Mouse (Mus musculus) ES-CJ7 (cell line): ENCODE measurements around the gene Morc4.

ENCODE experiments used
- DNase-seq: peaks from one replicate; pipeline ENCODE4 v3.0.0; 2011; ENCODE audit warnings: low read depth, low spot score

Gene Morc4

DNA sequence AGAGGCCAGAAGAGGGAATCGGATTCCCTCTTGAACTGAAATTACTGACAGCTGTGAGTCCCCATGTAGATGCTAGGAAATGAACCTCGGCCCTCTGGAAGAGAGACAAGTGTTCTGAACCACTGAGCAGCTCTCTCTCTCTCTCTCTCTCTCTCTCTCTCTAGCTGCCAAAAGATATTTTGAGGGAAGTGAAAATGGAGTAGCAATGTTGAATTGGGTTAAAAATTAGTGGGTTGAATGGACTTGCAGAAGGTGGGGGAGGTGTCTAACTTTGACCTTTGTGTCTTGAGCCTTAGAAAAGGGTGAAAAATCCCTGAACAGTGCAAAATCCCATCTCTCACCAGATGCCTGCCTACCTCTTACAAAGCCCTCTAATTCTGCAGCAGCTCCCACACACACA lies 64.1 kb downstream of the Morc4 start:
- no peak for DNase-seq

DNA sequence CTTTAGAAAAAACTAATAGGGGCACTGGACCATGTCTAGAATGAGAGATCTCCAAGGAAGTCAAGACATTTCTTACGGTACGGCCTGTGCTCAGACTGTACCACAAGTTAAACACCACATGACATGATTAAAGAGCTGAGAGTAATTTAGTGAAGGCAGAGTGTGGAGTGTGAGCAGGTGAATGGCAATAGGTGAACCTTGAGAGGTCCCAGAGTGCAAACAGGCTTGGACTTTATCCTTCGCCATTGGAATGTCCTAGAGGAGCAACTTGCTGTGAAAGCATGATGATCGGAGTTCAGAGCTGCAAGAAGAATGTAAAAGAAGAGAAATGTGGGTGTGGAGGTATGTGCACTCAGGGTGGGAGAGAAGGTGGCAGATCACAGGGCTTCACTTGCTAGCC lies 65.6 kb downstream of the Morc4 start:
- DNase-seq: no peak

DNA sequence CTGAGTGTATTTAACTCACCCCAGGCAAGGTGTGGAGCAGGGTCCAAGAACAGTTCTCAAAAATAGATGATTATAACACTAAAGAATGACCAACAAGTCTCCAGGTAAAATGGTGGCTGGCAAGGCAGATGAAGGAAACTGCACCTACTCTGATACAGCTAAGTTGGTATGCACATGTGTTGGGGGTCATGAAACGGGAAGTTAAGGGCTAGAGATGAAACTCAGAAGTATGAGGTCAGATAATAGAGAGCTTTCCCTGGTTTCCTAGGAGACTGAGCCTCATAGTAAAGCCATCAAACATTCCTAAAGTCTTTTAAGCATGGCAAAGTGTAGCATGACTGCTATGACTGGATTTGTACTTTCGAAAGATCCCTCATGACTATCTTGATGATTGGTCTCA lies 68.4 kb downstream of the Morc4 start:
- no peak for DNase-seq

DNA sequence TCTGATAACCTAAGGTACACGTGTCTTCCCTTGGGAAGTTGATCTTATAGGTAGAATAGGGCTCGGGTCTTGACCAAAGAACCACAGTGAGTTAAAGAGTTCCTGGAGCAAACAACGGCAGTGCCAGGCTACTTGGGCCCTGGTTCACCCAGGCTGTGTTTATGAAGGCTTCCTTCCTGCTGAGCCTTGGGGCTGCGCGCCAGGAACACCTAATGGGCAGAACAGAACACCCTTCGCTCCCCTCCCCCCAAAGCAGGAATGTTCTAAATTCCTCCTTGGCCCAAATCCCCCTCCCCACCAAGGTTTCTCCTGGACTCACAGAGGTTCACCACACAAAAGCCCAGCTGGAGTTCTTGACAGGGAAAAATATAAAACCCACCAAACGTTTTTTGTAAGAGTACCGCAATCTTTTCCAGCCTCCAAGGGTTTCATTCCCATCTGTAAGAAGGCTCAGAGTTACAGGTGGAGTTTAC lies 71.0 kb downstream of the Morc4 start, which contains the start of gene Cldn2:
Cldn2 (plus strand) TSS at position 423 of the 473 bp plus-strand sequence.
- no peak for DNase-seq

DNA sequence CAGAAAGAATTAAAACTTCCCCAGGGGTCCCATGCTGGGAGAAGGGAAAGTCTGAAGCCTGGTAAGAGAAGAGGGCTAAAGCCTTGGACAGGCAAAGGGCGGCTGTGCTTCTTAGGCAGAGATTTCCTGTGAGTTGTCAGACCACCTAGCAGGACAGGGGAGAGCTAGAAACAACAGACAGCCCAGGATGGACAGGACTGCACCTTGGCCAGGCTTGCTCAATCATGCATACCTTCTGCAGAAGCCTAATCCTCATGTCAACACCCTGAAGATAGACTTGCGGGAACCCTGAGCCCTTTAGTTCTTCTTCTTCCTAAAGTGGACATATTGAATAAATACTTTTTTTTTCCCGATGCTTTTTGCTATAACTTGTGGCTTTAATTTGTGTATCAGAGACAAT lies 71.5 kb downstream of the Morc4 start:
- DNase-seq: no peak

DNA sequence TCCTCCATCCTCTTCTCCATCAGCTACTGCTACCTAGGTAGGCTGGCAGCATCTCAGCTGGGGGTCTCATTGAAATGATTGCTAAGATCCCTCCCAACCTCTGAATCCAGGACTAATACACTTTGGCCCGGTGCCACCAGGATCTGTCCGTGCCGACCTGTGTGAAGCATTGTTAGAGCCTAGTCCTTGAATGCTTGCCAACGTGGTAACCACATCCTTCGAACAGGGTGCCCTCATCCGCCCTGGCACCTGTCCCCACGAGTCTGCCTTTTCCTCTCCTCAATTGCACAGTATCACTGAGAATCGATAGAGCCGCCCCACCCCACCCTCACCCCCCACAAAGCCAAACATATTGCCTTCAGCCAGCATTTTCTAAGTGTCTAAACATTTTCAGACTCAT lies 73.6 kb downstream of the Morc4 start:
- DNase-seq: no peak

DNA sequence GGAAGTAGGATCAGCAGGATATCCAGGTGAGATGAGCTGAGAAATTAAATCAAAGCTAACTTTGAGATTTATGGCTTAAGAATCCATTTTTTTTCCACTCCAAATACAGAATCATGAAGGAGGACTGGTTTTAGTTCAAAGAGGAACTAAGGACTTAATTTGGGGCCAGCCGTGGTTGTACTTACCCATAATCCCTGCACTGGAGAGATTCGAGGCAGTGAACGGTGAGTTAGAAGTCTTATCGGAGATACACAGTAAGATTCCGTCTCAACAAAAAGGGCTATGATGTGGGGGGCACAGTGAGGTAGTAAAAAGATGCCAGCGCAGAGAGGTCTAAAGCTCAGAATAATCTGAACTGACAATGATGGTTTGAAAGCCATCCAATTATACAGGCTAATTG lies 75.4 kb downstream of the Morc4 start:
- no peak for DNase-seq

DNA sequence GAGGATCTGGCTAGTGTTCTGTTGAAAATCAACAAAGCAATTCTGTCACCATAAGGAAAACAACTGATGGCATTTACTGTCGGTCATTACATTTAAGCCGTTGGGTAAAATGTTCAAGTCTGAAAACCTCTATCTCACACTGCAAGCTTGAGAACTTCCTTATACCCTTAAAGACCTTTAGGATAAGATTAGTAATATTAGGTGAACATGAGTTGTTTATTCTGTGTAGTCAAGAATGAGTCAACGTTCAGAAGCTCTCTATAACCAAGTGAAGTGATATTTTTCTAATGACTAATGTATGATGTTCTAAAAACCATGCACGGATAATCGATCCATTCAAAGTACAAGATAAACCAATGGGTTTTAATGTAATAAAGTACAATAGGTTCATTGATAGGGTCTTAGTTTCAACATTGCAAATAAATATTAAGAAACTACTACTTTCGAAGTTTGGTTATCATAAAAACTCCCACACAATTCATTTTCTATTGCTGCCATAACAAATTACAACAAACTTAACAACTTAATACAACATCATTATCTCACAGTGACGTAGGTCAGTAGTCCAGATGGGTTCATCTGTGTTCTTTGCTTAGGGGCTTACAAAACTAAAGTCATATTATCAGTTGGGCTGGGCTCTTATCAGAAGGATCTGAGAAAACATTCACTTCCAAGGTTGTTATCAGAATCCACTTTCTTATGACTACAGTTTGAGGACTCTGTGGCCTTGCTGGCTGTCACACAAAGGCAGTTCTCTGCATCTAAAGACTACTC lies 77.2 kb downstream of the Morc4 start:
- DNase-seq: no peak

DNA sequence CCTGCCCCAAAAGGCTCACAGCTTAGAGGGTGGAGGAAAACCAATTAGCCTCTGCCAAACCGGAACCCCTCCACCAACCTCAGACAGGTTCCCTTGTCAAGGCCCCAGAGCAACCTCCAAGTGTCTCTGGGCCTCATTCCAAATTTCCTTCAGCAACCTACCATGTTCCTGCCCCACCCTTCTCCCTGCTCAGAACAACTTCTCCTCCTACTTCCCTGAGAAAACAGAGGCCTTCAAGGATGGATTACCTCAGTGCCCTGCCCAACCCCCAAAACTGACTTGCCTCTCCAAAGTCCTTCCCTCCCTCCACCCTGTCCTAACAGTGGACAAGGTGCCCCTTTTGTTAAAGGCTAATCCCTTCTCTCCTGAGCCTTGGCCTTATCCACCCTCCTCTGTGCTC lies 85.7 kb downstream of the Morc4 start:
- no peak for DNase-seq

DNA sequence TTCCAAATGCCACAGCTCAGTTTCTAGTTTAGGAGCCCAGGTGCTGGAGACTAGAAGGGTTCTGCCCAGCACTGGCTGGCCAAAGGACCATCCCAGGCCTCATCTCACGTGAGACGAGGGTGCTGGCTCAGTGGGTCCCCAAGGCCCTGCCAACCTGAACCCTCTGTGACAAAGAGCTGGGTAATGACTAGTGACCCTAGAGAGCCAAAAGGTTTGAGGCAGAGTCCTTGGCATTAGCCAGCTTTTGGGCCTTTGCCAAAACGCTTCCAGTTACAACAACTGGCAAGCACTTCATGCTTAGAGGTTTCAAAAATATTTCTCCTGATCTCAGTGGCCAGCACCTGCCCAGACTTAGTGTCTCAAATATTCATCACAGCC lies 88.4 kb downstream of the Morc4 start:
- DNase-seq: no peak

DNA sequence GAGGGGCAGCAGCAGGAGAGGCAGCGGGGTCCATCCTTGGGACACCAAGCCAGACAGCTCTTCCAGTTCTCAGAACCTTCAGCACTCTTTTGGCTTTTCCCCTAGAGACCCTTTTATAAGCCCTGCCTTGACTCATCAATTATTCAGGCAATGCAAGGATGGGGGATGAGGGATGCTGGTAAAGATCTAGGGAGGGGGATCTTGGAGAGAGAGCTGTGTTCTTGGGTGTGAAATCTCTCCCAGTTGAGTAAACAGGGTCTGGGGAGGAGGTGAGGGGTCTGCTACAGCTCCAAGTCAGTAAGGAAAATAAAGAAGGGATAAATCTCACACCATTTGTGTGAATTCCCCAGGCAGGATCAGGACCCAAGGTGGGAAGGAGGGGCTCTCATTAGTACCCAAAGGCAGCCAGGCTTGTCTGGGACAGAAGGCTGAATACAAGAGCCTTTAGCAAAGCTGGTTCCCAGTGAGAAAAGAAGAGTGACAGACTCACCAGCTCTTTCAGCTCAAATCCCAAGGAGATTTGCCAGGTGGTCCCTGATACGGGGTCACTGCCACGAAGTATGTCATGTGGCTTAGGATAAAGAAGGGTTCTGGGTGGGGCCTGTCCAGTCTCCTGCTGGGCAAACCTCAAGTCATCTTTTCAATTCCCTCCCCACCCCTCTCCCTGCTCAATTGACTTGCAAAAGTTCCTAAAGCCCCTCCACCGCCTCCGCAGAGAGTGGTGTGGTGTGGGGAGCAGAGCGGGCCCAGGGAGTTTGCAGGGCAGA lies 89.0 kb downstream of the Morc4 start, which contains the start of gene Ripply1:
Ripply1 (minus strand) TSS at position 76 of the 767 bp plus-strand sequence.
- DNase-seq: peak; percentile 89

DNA sequence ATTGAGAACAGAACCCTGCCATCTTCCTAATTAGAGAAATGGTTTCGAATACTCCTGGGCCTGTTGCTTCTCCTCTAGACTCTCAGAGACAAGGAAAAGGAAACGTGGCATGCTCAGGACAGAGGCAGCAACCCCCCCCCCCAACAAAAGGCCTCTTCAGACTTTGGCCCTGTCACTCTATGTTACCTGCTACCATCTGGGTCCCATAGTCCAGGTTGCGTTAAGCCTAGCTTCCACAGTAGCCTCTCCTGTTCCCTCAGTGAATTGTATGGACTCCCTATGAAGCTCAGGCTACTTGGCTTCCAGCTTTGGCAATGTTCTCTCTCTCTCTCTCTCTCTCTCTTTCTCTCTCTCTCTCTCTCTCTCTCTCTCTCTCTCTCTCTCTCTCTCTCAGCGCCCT lies 89.9 kb downstream of the Morc4 start:
- DNase-seq: no peak

DNA sequence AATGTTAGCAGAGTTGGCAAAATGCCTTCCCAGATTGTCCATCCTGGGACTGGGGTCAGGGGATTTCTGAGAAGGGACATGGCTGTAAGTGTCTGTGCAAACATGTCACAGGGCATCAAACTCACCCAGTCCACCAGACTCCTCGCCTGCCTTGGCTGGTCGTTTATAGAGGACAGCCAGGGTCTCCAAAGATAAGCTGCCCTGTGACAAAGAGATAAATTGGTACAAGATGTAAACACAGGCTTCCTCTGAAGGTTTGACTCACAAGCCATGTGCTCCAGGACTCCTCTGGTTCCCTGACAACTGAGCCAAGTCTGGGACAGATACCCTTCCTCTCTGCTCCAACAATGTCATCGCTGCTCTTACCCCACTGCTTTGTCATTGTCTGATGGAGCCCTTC lies 90.5 kb downstream of the Morc4 start:
- DNase-seq: no peak

DNA sequence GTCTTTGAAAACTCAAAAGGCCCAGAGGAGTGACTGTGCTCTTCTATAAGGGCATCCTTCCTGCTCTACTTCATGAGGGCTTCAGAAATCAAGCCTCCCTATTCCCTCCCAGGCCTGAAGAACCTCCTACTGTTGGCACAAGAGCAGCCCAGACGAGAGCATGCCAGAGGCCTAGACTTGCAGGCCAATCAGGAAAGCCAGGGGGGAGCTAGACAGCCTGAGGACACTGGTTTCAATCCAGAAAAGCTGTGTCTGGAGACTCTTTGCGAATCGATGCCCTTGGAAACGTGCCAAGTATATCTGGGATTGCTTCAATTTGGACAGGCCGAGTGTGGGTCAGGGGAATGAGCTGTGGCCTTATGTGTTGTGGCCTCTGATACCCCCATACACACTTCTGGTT lies 92.1 kb downstream of the Morc4 start:
- DNase-seq: no peak

DNA sequence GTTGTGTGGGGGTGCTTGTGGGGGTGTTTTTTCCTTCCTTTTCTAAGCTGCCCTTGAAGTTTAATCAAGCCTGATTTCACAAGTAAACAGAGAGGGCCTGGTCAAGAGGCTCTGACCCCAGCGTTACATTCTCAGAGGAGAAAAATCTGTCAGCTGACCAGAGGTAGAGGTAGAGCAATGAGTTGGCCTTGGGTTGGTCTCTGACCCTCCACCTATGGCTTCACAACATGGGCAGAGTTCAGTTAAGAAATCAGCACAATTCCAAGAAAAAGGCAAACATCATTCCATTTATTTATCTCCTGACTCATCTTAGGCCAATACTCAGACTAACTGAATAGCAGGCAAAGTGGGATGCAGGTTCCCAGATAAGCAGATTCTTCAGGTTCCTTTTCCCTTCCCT lies 92.6 kb downstream of the Morc4 start:
- no peak for DNase-seq

DNA sequence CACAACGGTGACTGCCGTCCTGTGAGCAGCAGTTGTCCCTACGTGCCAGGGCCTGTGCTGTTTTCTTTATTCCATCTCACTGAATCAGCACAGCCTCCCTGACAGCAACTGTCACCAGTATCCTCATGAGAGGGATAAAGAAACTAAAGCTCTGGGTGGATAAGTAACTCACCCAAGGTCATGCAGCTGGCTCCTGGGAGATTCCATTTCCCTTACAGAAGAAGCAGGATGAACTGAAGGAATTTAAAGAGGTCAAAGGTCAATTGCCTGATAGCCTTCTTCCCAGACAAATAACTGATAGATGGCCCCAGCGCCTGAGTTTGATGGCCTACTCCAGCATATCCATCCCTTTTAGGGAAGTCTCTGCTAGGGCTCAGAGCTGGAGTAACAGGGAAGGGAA lies 94.1 kb downstream of the Morc4 start:
- DNase-seq: peak; percentile 54

DNA sequence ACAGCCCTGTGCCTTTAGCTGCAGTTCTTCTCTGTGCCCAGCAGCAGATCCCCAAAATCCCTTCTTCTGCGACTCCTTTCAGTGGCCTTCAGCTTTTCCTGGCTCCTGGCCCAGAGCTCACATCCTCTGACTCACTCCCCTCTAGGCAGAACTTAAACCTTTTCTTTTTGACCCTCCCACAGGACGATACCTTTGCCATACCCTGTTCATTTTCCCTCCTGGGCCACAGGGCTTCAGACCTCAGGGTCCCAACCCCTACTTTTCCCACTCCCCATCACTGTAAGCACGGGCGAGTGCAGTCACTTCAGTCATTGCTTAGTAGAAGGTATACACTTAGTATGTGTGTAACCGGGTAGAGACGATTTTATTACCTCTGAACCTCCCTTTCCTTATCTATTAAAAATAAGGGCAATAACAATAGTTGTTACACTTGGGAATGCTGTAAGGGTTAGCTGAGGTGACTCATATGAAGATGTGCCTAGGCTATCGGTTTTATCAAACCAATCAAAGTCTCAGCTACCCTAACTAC lies 96.3 kb downstream of the Morc4 start:
- no peak for DNase-seq

DNA sequence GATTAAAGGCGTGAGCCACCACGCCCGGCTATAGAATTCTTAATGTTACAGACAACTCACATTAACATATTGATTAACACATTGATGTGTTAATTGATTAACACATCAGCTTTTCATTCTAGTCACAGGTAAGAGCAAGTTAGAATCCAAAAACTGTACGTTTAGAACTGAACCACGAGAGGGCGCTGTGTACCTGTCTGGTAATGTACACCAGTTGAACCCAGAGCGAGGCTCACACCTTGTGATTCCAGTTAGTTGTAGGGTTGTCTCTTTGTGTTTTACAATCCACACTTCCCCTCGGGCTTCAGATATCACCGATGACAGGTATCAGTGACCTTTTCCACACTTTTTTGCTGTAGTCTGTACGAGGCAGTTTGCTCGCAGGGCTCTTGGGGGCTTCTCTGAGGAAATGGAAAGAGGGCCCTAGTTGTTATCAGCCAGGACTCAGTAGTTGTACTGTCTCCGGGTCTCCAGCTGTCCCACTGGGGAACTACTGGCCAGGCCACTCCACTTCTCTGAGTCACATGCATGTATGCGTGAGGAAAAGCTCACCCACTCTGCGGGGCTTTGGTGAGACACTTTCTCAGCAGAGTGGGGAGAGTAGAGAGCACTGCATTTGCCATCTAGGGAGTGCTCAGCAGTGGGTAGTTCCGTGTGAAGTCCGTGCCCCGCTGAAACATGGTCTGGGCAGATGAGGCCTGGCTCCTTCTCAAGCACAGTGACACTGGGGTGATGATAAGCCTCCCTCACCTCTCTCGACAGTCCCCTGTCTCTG lies 97.0 kb downstream of the Morc4 start:
- DNase-seq: peak; percentile 78
